Mouse (Mus musculus) C2C12 (cell line): ENCODE measurements around the gene Kdm2a.

Experiments
- CEBPB ChIP-seq: IDR thresholded peaks from one replicate; pipeline ENCODE4 v1.6.1; 2011; ENCODE audit warnings: low read depth, mild to moderate bottlenecking, control low read depth, moderate library complexity
- CTCF ChIP-seq: IDR thresholded peaks from one replicate; pipeline ENCODE4 v1.5.1; 2011; ENCODE audit not compliant: control insufficient read depth, insufficient read depth, insufficient read length
- FOSL1 ChIP-seq: IDR thresholded peaks from one replicate; pipeline ENCODE4 v1.8.0; 2011; ENCODE audit warnings: mild to moderate bottlenecking, low read length; ENCODE audit not compliant: poor library complexity, insufficient read depth, severe bottlenecking
- MAX ChIP-seq: IDR thresholded peaks from one replicate; pipeline ENCODE4 v1.6.1; 2011; ENCODE audit warnings: mild to moderate bottlenecking, control low read depth
- MYOD1 ChIP-seq: IDR thresholded peaks from one replicate; pipeline ENCODE4 v1.6.1; 2011; ENCODE audit warnings: low read depth; ENCODE audit not compliant: control insufficient read depth, insufficient read length
- MYOG ChIP-seq: IDR thresholded peaks from one replicate; pipeline ENCODE4 v1.6.1; 2011; ENCODE audit not compliant: control insufficient read depth, insufficient read length; ENCODE audit errors: extremely low read depth
- USF1 ChIP-seq: IDR thresholded peaks from one replicate; pipeline ENCODE4 v1.6.1; 2011; ENCODE audit warnings: low read depth, mild to moderate bottlenecking, control low read depth, moderate library complexity

DNA sequence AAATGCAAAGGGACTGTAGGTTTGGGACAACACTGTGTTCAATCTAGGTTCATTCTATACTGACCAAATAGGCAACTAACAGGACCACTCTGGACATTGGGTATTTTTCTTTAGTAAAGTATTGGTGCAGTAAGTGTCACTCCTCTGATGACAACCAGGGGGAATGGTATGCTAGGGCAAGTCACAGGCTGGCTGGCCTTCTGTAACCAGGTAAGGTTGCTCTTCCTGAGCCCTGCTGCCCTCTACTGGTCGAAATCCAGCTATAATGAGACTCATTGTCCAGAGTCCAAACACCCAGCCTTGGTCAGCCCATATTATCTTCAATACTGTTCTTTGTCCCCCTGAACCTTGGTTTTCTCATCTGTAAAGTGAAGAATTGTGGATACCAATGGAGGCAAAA is 19.1 kb upstream of the Kdm2a start:
- TF ChIP-seq CTCF (peak; percentile 45), USF1 (no peak), MYOD1 (no peak), MYOG (no peak), MAX (no peak), CEBPB (no peak), FOSL1 (no peak)
